Mouse (Mus musculus) liver, adult 2 months (tissue): ENCODE data around the gene Pdha1. TPM values are rescaled to one million over a fixed set of nuclear protein-coding genes. Genes with fewer than 3 reads are reported as not detected.

Source experiments
- DNase-seq: peaks from one replicate; pipeline ENCODE4 v3.0.0-alpha.2; 2011; ENCODE audit warnings: low read depth, low spot score; ENCODE audit errors: extremely low read depth
- H3K27ac ChIP-seq: fragments of 200-500 bp; replicated peaks from 2 replicates; pipeline ENCODE4 v1.5.1; 2012; ENCODE audit warnings: low read depth, mild to moderate bottlenecking, control low read depth, inconsistent platforms, low read length; ENCODE audit not compliant: insufficient read depth
- H3K27me3 ChIP-seq: fragments of 200-500 bp; 2 replicates; pipeline ENCODE4 v1.6.1; 2012; ENCODE audit warnings: mild to moderate bottlenecking, moderate library complexity, low read length, inconsistent platforms; ENCODE audit not compliant: control insufficient read depth, insufficient read depth
- H3K36me3 ChIP-seq: fragments of 200-500 bp; 2 replicates; pipeline ENCODE4 v1.6.1; 2012; ENCODE audit warnings: low read length, inconsistent platforms; ENCODE audit not compliant: control insufficient read depth, insufficient read depth
- H3K4me1 ChIP-seq: fragments of 200-500 bp; 2 replicates; pipeline ENCODE4 v1.6.1; 2011; ENCODE audit warnings: low read length; ENCODE audit not compliant: control insufficient read depth, insufficient read depth
- H3K4me3 ChIP-seq: fragments of 200-500 bp; 2 replicates; pipeline ENCODE4 v1.5.1; 2011; ENCODE audit warnings: low read depth, mild to moderate bottlenecking, control low read depth, low read length, moderate library complexity; ENCODE audit not compliant: insufficient read depth
- H3K79me2 ChIP-seq: fragments of 200-500 bp; 2 replicates; pipeline ENCODE4 v1.6.1; 2012; ENCODE audit warnings: inconsistent platforms, mild to moderate bottlenecking, low read length, moderate library complexity; ENCODE audit not compliant: control insufficient read depth, insufficient read depth
- H3K9ac ChIP-seq: fragments of 200-500 bp; 2 replicates; pipeline ENCODE4 v1.6.1; 2012; ENCODE audit warnings: low read depth, mild to moderate bottlenecking, control low read depth, inconsistent platforms, low read length
- CTCF ChIP-seq: fragments of 200-500 bp; IDR thresholded peaks from 2 replicates; pipeline ENCODE4 v1.5.1; 2011; ENCODE audit warnings: low read depth, low read length, control low read depth
- POLR2A ChIP-seq: fragments of 200-500 bp; IDR thresholded peaks from 2 replicates; pipeline ENCODE4 v1.6.1; 2011; ENCODE audit warnings: low read length, control low read depth; ENCODE audit not compliant: insufficient read depth; ENCODE audit errors: extremely low read depth
- WGBS: fragments of 180-500 bp; shearing (Covaris S2); methylation state at CpG from one replicate; pipeline ENCODE4 v1.1.7; 2018; 5-methylcytosine and 5-hydroxymethylcytosine counted together
- polyA plus RNA-seq: library from polyadenylated mRNA; depleted of rRNA; stranded (reverse); fragments of >200 nt; gene quantifications from 2 replicates; pipeline ENCODE4 v1.2.3, GENCODE M21; 2012; rRNA removed
- total RNA-seq: library from RNA; depleted of rRNA; stranded (reverse); fragments of >200 nt; gene quantifications from 2 replicates; pipeline ENCODE4 v1.2.3, GENCODE M21; 2014; rRNA removed

Pdha1 gene
- total and polyA plus RNA-seq, 2 experiments, result 41.7 to 139 TPM

- Histone ChIP-seq H3K27ac (no peak overlapping the region), H3K36me3 (no peaks in the 10 kb centered on the region), H3K27me3 (no peaks in the 10 kb centered on the region), H3K9ac (no peak overlapping the region), H3K4me3 (no peak overlapping the region), H3K4me1 (no peaks in the 10 kb centered on the region), H3K79me2 (no peaks in the 10 kb centered on the region)
- 85% methylated on average over 1 of the region's 1 CpGs for WGBS
- DNase-seq, result no peak
- TF ChIP-seq CTCF, result no peak
- TF ChIP-seq POLR2A, result no peak
Measured at GRCm38 (mm10) chrX:160091973-160092372, 46.2 kb downstream of the Pdha1 start.

Other genes with a start within 250 kb of the Pdha1 start
- gene Map3k15, start 150.0 kb downstream of the Pdha1 start, total RNA-seq, result 0.37 and 0.47 TPM in 2 replicates
- 0.17 TPM in 2 replicates for gene Map3k15, start 150.0 kb downstream of the Pdha1 start, polyA plus RNA-seq